Mouse (Mus musculus): ENCODE measurements at regions not wholly inside any gene's neighbourhood (a gene's known extent, or its start where the extent isn't known, plus 50 kb on each side); places are given as distances from the start of the nearest gene placed in this dataset.
"Not testable (repeated sequence)": the region's sequence is repeated elsewhere in the genome, so short reads cannot be mapped to it uniquely, and the experiment has no call there.

DNA sequence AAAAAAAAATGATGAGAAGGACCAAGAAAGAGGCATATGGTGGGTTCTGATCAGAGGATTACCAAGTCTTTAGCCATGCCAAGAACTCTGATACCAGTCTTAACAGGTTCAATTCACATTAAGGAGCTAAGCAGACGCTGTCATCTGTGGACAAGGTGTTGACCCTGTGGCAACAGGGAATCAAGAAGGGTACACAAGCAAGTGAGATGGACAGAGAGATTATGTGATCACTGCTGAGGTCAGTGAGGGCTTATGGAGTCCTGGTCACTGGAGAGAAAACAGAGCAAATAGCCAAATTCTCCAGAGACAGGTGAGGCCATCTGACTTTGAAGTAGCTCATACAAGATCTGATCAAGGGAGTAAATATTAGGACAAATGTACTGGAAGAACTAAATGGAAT is 289.1 kb upstream of the B3galt2 start:
- no peak overlapping the region for H3ac ChIP-seq (ENCODE audit: control insufficient read depth, insufficient read length)
- no peak overlapping the region for H3K4me2 ChIP-seq (ENCODE audit: low read depth)
- no peaks in the 10 kb centered on the region for H3K79me2 ChIP-seq (ENCODE audit: control insufficient read depth, insufficient read depth)
- TF ChIP-seq E2F4 (IDR thresholded peaks at IDR 0.05; ENCODE audit: insufficient read depth) (no peak), MYOG (IDR thresholded peaks at IDR 0.05; ENCODE audit: control insufficient read depth in 1 of 3, insufficient read depth in 1 of 3, insufficient read length in 2 of 3, low read depth in 2 of 3) (no peak), CEBPB (IDR thresholded peaks at IDR 0.05; ENCODE audit: insufficient read depth, poor library complexity, severe bottlenecking) (no peak), TCF12 (IDR thresholded peaks at IDR 0.05; ENCODE audit: insufficient read depth, poor library complexity, severe bottlenecking) (no peak), POLR2A (IDR thresholded peaks at IDR 0.05; ENCODE audit: insufficient read length, low read depth) (no peak), TCF3 (IDR thresholded peaks at IDR 0.05; ENCODE audit: insufficient read length, low read depth) (no peak), MAX (IDR thresholded peaks at IDR 0.05; ENCODE audit: low read depth) (no peak), MYOD1 (IDR thresholded peaks at IDR 0.05; ENCODE audit: control insufficient read depth in 1 of 3, insufficient read length in 2 of 3, low read depth in 2 of 3) (no peak), USF1 (IDR thresholded peaks at IDR 0.05; ENCODE audit: low read depth) (no peak), SRF (IDR thresholded peaks at IDR 0.05; ENCODE audit: control insufficient read depth, insufficient read length, low read depth) (no peak), REST (IDR thresholded peaks at IDR 0.05; ENCODE audit: insufficient read depth, insufficient read length) (no peak), POLR2AphosphoS2 (IDR thresholded peaks at IDR 0.05; ENCODE audit: insufficient read length, low read depth) (no peak)
- H3K4me3 ChIP-seq = no peak overlapping the region
- no peaks in the 10 kb centered on the region for H3K27me3 ChIP-seq (ENCODE audit: control insufficient read depth, insufficient read depth, insufficient read length)
- H3K36me3 ChIP-seq (ENCODE audit: control insufficient read depth, insufficient read depth) = no peaks in the 10 kb centered on the region

DNA sequence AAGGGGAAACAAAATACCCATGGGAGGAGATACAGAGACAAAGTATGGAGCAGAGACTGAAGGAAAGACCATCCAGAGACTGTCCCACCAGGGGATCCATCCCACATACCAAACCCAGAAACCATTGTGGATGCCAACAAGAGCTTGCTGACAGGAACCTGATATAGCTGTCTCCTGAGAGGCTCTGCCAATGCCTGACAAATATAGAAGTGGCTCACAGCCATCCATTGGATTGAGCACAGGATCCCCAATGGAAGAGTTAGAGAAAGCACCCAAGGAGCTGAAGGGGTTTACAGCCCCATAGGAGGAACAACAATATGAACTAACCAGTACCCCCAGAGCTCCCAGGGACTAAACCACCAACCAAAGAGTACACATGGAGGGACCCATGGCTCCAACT is 280.2 kb upstream of the B3galt2 start:
- H3K27me3 ChIP-seq (ENCODE audit: control insufficient read depth, insufficient read depth, insufficient read length); H3K79me2 ChIP-seq (ENCODE audit: control insufficient read depth, insufficient read depth); H3ac ChIP-seq (ENCODE audit: control insufficient read depth, insufficient read length); H3K4me2 ChIP-seq (ENCODE audit: low read depth); H3K36me3 ChIP-seq (ENCODE audit: control insufficient read depth, insufficient read depth); H3K4me3 ChIP-seq: not testable (repeated sequence)

DNA sequence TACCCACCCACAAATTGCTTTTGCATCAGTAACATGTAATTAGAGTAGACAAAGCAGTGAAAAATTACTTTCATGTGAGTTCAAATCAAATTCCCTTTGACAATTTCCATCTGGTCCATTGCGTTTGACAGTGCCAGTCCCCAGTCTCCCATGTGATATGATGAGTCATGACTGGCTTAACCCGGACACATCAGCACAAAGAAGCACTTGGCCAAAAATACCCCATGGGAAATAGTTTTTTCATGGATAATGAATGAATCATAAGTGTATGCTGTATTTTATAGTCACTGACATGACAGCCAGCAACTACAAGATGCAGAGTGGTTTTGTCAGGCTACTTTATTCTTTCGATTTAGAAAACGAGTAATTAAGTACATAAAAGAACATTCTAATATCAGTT is 248.6 kb upstream of the B3galt2 start:
- TF ChIP-seq MAX (IDR thresholded peaks at IDR 0.05; ENCODE audit: low read depth) (no peak), SRF (IDR thresholded peaks at IDR 0.05; ENCODE audit: control insufficient read depth, insufficient read length, low read depth) (no peak), POLR2A (IDR thresholded peaks at IDR 0.05; ENCODE audit: insufficient read length, low read depth) (no peak), MYOG (IDR thresholded peaks at IDR 0.05; ENCODE audit: control insufficient read depth in 1 of 3, insufficient read depth in 1 of 3, insufficient read length in 2 of 3, low read depth in 2 of 3) (no peak), CEBPB (IDR thresholded peaks at IDR 0.05; ENCODE audit: insufficient read depth, poor library complexity, severe bottlenecking) (no peak), E2F4 (IDR thresholded peaks at IDR 0.05; ENCODE audit: insufficient read depth) (no peak), TCF12 (IDR thresholded peaks at IDR 0.05; ENCODE audit: insufficient read depth, poor library complexity, severe bottlenecking) (no peak), TCF3 (IDR thresholded peaks at IDR 0.05; ENCODE audit: insufficient read length, low read depth) (no peak), MYOD1 (IDR thresholded peaks at IDR 0.05; ENCODE audit: control insufficient read depth in 1 of 3, insufficient read length in 2 of 3, low read depth in 2 of 3) (no peak), POLR2AphosphoS2 (IDR thresholded peaks at IDR 0.05; ENCODE audit: insufficient read length, low read depth) (no peak), REST (IDR thresholded peaks at IDR 0.05; ENCODE audit: insufficient read depth, insufficient read length) (no peak), USF1 (IDR thresholded peaks at IDR 0.05; ENCODE audit: low read depth) (no peak)
- Histone ChIP-seq H3K4me2 (ENCODE audit: low read depth) (no peak overlapping the region), H3K27me3 (ENCODE audit: control insufficient read depth, insufficient read depth, insufficient read length) (no peaks in the 10 kb centered on the region), H3K4me3 (no peak overlapping the region), H3K36me3 (ENCODE audit: control insufficient read depth, insufficient read depth) (no peaks in the 10 kb centered on the region), H3ac (ENCODE audit: control insufficient read depth, insufficient read length) (no peak overlapping the region), H3K79me2 (ENCODE audit: control insufficient read depth, insufficient read depth) (no peaks in the 10 kb centered on the region)

All from myocyte (in vitro differentiated cells).